Mouse (Mus musculus) hindbrain, embryonic 10.5 days (tissue): ENCODE data around the gene Slc7a1. TPM values are rescaled to one million over a fixed set of nuclear protein-coding genes. Genes with fewer than 3 reads are reported as not detected.

Experiments used
- DNase-seq: peaks from one replicate; pipeline ENCODE4 v3.0.0-alpha.2; 2017; ENCODE audit warnings: low spot score
- H3K27ac ChIP-seq: fragments of 300-500 bp; sonication (generic); 2 replicates; pipeline ENCODE4 v1.5.1; 2016; ENCODE audit warnings: mild to moderate bottlenecking, moderate library complexity
- H3K27me3 ChIP-seq: fragments of 300-500 bp; sonication (generic); 2 replicates; pipeline ENCODE4 v1.6.1; 2016; ENCODE audit warnings: mild to moderate bottlenecking; ENCODE audit not compliant: poor library complexity, insufficient read depth, severe bottlenecking
- H3K36me3 ChIP-seq: fragments of 300-500 bp; sonication (generic); 2 replicates; pipeline ENCODE4 v1.6.1; 2016; ENCODE audit warnings: mild to moderate bottlenecking, moderate library complexity
- H3K4me1 ChIP-seq: fragments of 300-500 bp; sonication (generic); replicated peaks from 2 replicates; pipeline ENCODE4 v1.6.1; 2016; ENCODE audit warnings: mild to moderate bottlenecking
- H3K4me3 ChIP-seq: fragments of 300-500 bp; sonication (generic); 2 replicates; pipeline ENCODE4 v1.5.1; 2016; ENCODE audit warnings: mild to moderate bottlenecking, moderate library complexity
- H3K9me3 ChIP-seq: fragments of 300-500 bp; sonication (generic); 2 replicates; pipeline ENCODE4 v1.6.1; 2016; ENCODE audit warnings: mild to moderate bottlenecking, moderate library complexity
- WGBS: fragments of 180-500 bp; shearing (Covaris S2); methylation state at CpG from one replicate; pipeline ENCODE4 v1.1.7; 2016; 5-methylcytosine and 5-hydroxymethylcytosine counted together
- polyA plus RNA-seq: library from polyadenylated mRNA; unstranded; fragments of >200 nt; fragmentation: Nextera tagmentation; extraction: Ambion mirVana; gene quantifications from 2 replicates; pipeline ENCODE4 v1.2.1, GENCODE M21; 2016

Slc7a1 gene
- 10.8 and 13.6 TPM in 2 replicates for polyA plus RNA-seq

DNA sequence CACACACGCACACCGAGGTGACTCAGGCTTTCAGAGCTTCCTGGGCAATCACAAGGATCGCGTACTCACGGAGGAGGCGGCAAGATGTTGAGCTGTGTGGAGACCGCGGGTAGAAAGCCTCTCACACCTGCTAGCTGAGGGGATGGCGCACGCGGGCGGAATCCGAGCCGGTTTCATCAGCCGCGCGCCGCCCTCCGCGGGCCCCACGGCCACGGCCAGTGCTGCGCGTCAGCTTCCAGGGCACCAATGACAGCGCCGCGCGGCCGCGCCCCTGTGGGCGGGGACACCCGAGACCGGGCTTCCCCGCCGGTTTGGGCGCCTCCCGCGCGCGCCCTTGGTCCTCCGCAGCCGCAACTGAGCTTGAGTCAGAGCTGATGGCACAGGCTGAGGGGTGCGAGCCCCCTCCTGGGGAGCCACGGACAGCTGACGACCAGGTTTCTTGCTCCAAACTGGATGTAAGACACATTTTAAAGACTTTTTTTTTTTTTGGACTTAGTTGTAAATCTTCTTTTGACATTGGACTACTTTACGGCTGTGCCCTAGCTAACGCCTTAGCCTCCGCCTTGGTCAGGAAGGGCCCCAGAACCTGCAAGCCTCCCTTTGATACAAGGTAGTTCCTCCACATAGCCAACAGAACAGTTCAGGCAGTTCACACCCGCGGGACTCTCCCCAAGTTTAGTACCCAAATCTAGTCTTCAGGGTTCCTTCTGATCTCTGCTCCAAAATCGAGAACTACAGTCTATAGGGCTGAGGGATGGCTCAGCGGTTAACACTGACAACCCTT, at the start of gene Slc7a1:
Gene Slc7a1, minus strand, starts transcription at position 245 of the 784 bp plus-strand sequence.
- Histone ChIP-seq H3K27ac (peak within 1 kb of the TSS; percentile 90), H3K9me3 (no peaks in the 10 kb centered on the region), H3K27me3 (peaks cover 19% of the 10 kb centered on the region), H3K4me3 (peak within 1 kb of the TSS; percentile 78), H3K4me1 (peaks cover 23% of the 10 kb centered on the region), H3K36me3 (peaks cover 13% of the 10 kb centered on the region)
- 4% methylated on average over 52 of the region's 52 CpGs for WGBS
- DNase-seq: peak; percentile 75

DNA sequence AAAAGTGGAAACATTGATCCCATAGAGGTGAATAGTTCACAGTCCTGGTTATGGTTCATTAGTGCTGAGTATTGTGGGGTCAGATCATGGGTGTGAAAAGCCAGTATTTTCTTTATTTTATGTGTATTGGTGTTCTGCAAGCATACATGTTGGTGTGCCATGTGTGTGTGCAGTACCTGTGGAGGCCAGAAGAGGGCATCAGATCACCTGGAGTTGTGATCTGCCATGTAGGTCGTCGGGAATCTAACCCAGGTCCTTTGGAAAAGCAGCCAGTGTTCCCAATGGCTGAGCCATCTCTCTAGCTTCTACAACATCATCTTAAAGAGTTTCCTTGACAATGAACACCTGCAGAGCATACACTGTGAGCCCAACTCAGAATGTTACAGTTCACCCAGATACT, 45.3 kb upstream of the Slc7a1 start:
- no peak overlapping the region for H3K4me3 ChIP-seq
- DNase-seq: no peak
- no peak overlapping the region for H3K27ac ChIP-seq
- H3K9me3 ChIP-seq: peaks cover 9% of the 10 kb centered on the region; the same call in 1 of the 2 replicates
- H3K36me3 ChIP-seq: no peaks in the 10 kb centered on the region
- WGBS: 92% methylated on average over 2 of the region's 2 CpGs
- no peaks in the 10 kb centered on the region for H3K27me3 ChIP-seq
- H3K4me1 ChIP-seq: no peaks in the 10 kb centered on the region

DNA sequence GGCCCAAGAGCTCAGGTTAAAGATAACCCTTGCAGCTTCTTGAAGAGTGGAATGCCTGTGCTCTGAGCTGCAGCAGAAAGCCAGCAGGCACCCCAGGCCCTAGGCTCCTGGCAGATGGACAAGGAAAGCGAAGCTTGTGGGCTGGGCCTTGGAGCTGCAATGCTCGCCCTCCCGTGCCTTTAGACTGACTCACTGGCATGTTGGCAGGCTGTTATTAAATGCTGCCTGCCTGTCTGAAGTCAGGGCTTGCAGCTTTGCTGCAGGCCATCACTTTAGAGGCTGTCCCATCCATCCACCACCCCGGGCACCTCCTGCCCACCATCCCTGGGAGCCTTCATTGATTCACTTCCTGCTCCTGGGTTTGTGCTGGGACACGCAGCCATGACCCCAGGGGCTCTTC, 44.0 kb upstream of the Slc7a1 start:
- 79% methylated on average over 5 of the region's 5 CpGs for WGBS
- Histone ChIP-seq H3K9me3 (peaks cover 9% of the 10 kb centered on the region; the same call in 1 of the 2 replicates), H3K4me1 (no peaks in the 10 kb centered on the region), H3K27ac (no peak overlapping the region), H3K36me3 (no peaks in the 10 kb centered on the region), H3K4me3 (no peak overlapping the region), H3K27me3 (no peaks in the 10 kb centered on the region)
- no peak for DNase-seq

DNA sequence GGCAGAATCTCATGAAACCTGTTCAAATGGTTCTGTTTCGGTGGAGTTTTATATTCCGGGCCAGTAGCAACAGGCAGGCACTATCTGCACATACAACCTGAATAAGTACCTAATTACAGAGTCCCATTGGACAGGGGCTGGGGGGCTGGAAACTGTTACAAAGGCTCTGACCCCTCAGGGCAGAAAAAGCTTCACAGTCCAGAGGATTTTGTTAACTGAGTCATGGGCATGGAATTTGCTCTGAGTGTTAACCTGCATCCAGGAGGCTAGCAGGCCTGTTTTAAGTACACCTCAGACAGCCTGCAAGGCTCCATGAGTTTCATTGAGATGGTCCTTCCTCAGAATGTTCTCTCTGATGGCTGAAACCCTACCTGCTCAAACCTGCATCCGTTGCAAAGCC, 36.0 kb upstream of the Slc7a1 start:
- Histone ChIP-seq H3K27me3 (no peaks in the 10 kb centered on the region), H3K36me3 (no peaks in the 10 kb centered on the region), H3K4me1 (peaks cover 5% of the 10 kb centered on the region; the same call in 1 of the 2 replicates), H3K4me3 (no peak overlapping the region), H3K27ac (no peak overlapping the region), H3K9me3 (0 out of 2 replicates have a peak, but pooled peaks cover 2% of the 10 kb centered on the region)
- DNase-seq: no peak
- WGBS: 76% methylated on average over 3 of the region's 3 CpGs

DNA sequence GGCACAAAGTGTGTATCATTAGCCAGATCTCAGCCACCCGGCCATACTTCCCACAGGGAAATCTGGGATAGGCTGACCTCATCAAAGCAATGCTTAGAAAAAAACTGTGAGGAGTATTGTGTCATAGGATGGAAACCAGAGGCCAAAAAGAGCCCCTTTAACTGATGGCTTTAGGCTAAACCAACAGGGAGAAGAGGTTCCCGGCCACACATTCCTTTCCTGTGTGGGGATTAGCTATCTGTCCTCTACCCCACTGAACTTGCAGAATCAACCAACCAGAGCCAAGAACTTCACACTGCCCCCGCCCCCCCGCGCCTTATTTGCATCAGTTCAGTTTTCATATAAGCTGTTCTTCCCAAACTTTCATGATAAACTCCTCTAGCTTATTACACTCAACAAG, 32.4 kb upstream of the Slc7a1 start:
- no peak for DNase-seq
- no peak overlapping the region for H3K27ac ChIP-seq
- H3K27me3 ChIP-seq: no peaks in the 10 kb centered on the region
- 0 out of 2 replicates have a peak, but pooled peaks cover 2% of the 10 kb centered on the region for H3K9me3 ChIP-seq
- no peak overlapping the region for H3K4me3 ChIP-seq
- no peaks in the 10 kb centered on the region for H3K36me3 ChIP-seq
- H3K4me1 ChIP-seq: peaks cover 5% of the 10 kb centered on the region; the same call in 1 of the 2 replicates
- 85% methylated on average over 5 of the region's 5 CpGs for WGBS

DNA sequence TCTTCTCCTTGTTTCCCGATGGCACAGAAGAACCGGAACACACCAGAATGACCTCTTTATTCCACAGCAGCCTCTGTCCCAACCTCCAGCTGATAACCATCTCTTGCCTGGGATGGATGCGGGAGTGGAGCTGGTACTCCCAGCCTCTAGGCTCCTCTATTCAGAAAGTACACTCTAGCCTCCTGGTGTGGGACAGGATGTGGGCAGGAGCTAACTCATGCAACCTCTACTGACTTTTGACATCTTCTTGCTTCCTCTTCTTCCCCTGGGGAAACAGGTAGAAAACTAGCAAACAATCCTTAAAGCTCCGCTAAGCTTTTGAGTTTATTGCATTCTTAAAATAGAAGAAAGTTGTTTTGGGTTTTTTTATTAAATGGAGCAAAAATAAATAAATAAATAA, 29.1 kb upstream of the Slc7a1 start:
- H3K27me3 ChIP-seq: no peaks in the 10 kb centered on the region
- no peak overlapping the region for H3K4me3 ChIP-seq
- DNase-seq: no peak
- H3K4me1 ChIP-seq: no peaks in the 10 kb centered on the region
- H3K36me3 ChIP-seq: no peaks in the 10 kb centered on the region
- no peak overlapping the region for H3K27ac ChIP-seq
- WGBS: 85% methylated on average over 4 of the region's 4 CpGs
- H3K9me3 ChIP-seq: peaks cover 2% of the 10 kb centered on the region; the same call in 1 of the 2 replicates

DNA sequence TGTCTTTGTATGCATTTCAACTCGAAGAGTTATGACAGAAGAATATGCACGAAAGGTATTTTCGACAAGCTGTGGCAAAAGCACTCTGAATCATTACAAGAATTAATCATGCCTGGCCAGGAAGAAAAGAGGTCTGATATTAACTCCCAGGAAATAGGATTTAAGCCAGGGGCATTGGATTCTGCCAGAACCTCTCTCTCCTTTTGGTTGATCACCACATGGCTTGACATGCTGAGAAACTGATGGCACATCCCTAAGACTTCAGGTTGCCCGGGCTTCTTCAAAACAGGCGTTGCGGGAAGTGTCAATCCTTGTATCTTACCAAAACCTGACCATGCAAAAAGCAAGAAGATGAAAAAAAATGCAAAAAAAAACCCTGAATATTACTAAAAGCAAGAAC, 25.4 kb upstream of the Slc7a1 start:
- DNase-seq: no peak
- H3K4me1 ChIP-seq: no peaks in the 10 kb centered on the region
- no peaks in the 10 kb centered on the region; the same call in 1 of the 2 replicates for H3K9me3 ChIP-seq
- H3K4me3 ChIP-seq: no peak overlapping the region
- no peak overlapping the region for H3K27ac ChIP-seq
- no peaks in the 10 kb centered on the region for H3K27me3 ChIP-seq
- 94% methylated on average over 6 of the region's 6 CpGs for WGBS
- H3K36me3 ChIP-seq: no peaks in the 10 kb centered on the region

DNA sequence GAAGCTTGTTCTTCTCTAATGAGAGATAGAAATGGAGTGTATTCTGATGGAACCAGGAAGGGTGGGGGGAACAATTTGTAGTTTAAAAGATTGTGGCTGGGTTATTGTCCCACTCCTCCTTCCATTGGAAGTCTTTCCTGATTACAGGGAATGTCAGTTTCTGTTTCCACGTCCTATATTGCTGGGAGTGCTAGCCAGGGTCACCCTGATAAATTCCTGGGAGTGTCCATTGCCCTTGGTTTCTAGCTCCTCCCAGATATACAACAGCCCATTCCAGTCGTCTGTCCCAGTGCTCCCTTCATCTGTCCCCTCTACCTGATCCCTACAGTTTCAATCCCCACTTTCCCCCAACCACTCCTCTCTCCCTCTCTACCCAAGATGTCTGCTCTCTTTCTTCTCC, 21.6 kb upstream of the Slc7a1 start:
- no peak for DNase-seq
- WGBS: 64% methylated on average over 2 of the region's 2 CpGs
- no peak overlapping the region for H3K4me3 ChIP-seq
- peaks cover 2% of the 10 kb centered on the region; the same call in 1 of the 2 replicates for H3K9me3 ChIP-seq
- no peaks in the 10 kb centered on the region for H3K4me1 ChIP-seq
- no peak overlapping the region for H3K27ac ChIP-seq
- no peaks in the 10 kb centered on the region for H3K36me3 ChIP-seq
- no peaks in the 10 kb centered on the region for H3K27me3 ChIP-seq

DNA sequence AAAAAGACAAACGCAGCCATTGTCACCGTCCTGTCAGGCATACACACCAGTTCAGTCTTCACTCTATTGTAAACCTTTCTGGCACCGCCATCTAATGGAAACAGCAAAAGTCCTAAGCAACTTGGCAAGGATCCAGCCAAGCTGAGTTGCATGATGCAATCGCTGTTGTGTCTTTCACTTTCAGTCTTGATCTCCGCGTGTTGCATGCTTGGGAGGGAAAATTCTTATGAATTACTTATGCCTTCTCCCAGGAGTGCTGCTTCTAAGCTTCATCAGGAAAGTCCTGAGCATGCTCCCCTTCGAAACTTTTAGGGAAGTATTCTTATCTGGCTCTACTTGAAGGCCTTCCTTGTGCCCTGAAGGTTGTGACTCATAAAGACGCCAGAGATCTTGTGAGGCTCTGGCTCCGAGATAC, 19.4 kb upstream of the Slc7a1 start:
- Histone ChIP-seq H3K4me1 (no peaks in the 10 kb centered on the region), H3K27me3 (no peaks in the 10 kb centered on the region), H3K4me3 (no peak overlapping the region), H3K36me3 (no peaks in the 10 kb centered on the region), H3K9me3 (peaks cover 2% of the 10 kb centered on the region; the same call in 1 of the 2 replicates), H3K27ac (no peak overlapping the region)
- WGBS: 87% methylated on average over 9 of the region's 9 CpGs
- no peak for DNase-seq

DNA sequence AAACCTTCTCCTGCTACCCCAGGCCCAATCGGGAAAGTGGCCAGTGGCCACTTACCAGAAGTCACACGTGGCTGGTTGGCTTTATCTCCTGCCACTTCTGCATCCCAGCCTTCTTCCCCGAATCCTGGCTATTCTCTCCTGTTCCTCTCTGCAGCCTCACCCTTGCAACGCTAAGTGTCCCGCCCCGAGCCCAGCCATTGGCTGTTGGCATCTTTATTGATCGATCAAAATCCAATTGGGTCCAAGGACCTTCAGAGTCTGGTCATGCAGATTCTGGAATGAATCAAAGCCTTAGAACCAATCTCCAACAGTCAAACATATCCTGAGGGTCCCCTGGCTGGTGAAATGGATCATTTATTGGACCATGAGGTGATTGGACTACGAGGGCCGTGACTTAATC, 18.7 kb upstream of the Slc7a1 start:
- no peaks in the 10 kb centered on the region for H3K27me3 ChIP-seq
- H3K27ac ChIP-seq: no peak overlapping the region
- H3K4me3 ChIP-seq: no peak overlapping the region
- H3K4me1 ChIP-seq: no peaks in the 10 kb centered on the region
- WGBS: 90% methylated on average over 9 of the region's 9 CpGs
- no peaks in the 10 kb centered on the region for H3K36me3 ChIP-seq
- DNase-seq: no peak
- H3K9me3 ChIP-seq: peaks cover 2% of the 10 kb centered on the region; the same call in 1 of the 2 replicates

DNA sequence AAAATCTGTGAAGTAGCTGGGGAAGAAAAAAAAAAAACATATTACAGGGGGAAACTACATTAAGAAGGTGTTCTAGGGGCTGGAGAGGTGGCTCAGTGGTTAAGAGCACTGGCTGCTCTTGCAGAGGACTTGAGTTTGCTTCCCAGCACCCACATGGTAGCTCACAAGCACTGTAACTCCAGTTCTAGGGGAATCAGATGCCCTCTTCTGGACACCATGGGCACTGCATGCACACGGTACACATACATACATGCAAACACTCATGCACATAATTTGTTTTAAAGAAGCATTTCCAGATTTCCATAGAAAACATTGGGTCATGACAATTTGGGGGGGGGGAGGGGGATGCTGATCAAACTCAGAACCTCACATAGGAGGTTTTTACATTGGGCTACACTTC, 18.1 kb upstream of the Slc7a1 start:
- Histone ChIP-seq H3K27me3 (no peaks in the 10 kb centered on the region), H3K4me3 (no peak overlapping the region), H3K36me3 (no peaks in the 10 kb centered on the region), H3K9me3 (peaks cover 2% of the 10 kb centered on the region; the same call in 1 of the 2 replicates), H3K4me1 (no peaks in the 10 kb centered on the region), H3K27ac (no peak overlapping the region)
- 94% methylated on average over 1 of the region's 1 CpGs for WGBS
- no peak for DNase-seq

DNA sequence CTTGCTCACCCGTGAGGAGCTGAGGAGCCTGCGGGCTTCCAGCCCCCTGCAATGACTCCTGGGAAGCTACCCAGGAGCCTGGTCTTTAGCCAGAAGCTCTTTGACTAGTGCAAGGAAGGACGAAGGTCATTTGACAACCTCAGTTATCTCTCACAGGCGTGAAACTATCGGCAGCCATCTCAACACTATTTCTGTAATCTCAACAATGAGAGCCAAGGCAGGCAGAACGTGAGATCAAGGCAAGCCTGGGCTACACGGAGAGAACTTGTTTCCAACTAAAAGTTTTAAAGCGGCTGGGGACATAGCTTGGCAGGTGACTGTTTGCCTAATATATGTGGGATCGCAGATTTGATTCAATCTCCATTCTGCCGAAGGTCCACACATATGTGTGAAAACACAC, 16.8 kb upstream of the Slc7a1 start:
- H3K27ac ChIP-seq: no peak overlapping the region
- H3K4me1 ChIP-seq: no peaks in the 10 kb centered on the region
- 69% methylated on average over 10 of the region's 10 CpGs for WGBS
- DNase-seq: no peak
- H3K9me3 ChIP-seq: peaks cover 2% of the 10 kb centered on the region; the same call in 1 of the 2 replicates
- no peaks in the 10 kb centered on the region for H3K36me3 ChIP-seq
- H3K4me3 ChIP-seq: no peak overlapping the region
- H3K27me3 ChIP-seq: no peaks in the 10 kb centered on the region

DNA sequence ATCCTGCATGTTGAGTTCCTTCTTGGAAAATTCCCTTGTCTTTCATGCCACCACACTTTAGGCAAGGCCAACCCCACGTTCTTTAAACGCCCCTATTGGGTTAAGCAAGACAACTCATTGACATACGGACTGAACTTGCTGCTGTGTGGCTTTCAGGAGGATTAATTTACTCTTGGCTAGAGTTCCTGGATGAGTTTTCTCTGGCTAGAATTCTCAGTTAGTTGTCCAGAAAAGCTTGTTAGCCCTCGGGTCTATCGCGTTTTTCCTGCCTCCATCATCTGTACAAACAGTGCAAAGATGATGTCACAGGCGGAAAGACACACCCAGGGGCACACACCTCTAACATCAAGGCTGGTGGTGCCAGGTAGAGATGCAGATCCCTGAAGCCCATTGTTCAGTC, 14.5 kb upstream of the Slc7a1 start:
- Histone ChIP-seq H3K27me3 (no peaks in the 10 kb centered on the region), H3K36me3 (no peaks in the 10 kb centered on the region), H3K4me1 (no peaks in the 10 kb centered on the region), H3K4me3 (no peak overlapping the region), H3K9me3 (peaks cover 2% of the 10 kb centered on the region; the same call in 1 of the 2 replicates), H3K27ac (no peak overlapping the region)
- 52% methylated on average over 7 of the region's 7 CpGs for WGBS
- no peak for DNase-seq
